23 mouse cellular contexts compared by ENCODE assay signal in genomic region chr14:59691402-59691801, GRCm38 (mm10).
DNase-seq lines count a peak whose midpoint lies in the region; ATAC-seq and TF ChIP-seq lines count a peak whose summit lies in the region.
"Had no signal": no experiment of that assay in that cellular context is flagged by ENCODE, and none has a peak within 500 bp of the region (broad histone marks: within the 10 kb centered on the region; RNA-seq: fewer than 3 reads in every experiment).

No protein-coding gene starts in this region.

- H3K4me3 ChIP-seq in kidney, adult 2 months (ENCODE audit: insufficient read depth, low read depth, low read length): peak overlapping the region; percentile 36; the same call in 1 of the 2 replicates
- H3K4me3 ChIP-seq in kidney, embryonic 14.5 days (ENCODE audit: low read length): no peak overlapping the region
- H3K4me3 ChIP-seq in bone marrow, adult 2 months (replicated peaks; ENCODE audit: control insufficient read depth, low read depth, low read length): no peak overlapping the region
- H3K4me3 ChIP-seq in left cerebral cortex, adult 2 months: no peak overlapping the region
- H3K4me3 ChIP-seq: embryonic facial prominence, embryonic 13.5 days; erythroblast, embryonic 14.5 days; forebrain, embryonic 12.5 days; gastrocnemius, adult 2 months; heart, embryonic 10.5 days; hindbrain, embryonic 15.5 days; intestine, embryonic 15.5 days; neural tube, embryonic 12.5 days; stomach, embryonic 15.5 days had no signal

- H3K4me1 ChIP-seq in kidney, adult 2 months (ENCODE audit: control insufficient read depth, insufficient read depth, low read length): no peaks in the 10 kb centered on the region
- H3K4me1 ChIP-seq in kidney, embryonic 14.5 days (ENCODE audit: control insufficient read depth, insufficient read depth, low read length): peaks cover 6% of the 10 kb centered on the region; the same call in 1 of the 2 replicates
- peaks cover 5% of the 10 kb centered on the region; the same call in 1 of the 2 replicates for H3K4me1 ChIP-seq in bone marrow, adult 2 months (ENCODE audit: control insufficient read depth, insufficient read depth, low read length)
- H3K4me1 ChIP-seq: forebrain, embryonic 12.5 days; hindbrain, embryonic 15.5 days; intestine, embryonic 15.5 days; neural tube, embryonic 12.5 days; stomach, embryonic 15.5 days had no signal

- H3K9ac ChIP-seq in kidney, embryonic 14.5 days (ENCODE audit: low read depth, low read length): no peak overlapping the region
- H3K9ac ChIP-seq: embryonic facial prominence, embryonic 13.5 days; forebrain, embryonic 12.5 days; hindbrain, embryonic 15.5 days; intestine, embryonic 15.5 days; neural tube, embryonic 12.5 days; stomach, embryonic 15.5 days had no signal

- peak; percentile 59 for DNase-seq in kidney, adult 2 months
- DNase-seq in kidney, adult 8-10 months: peak; percentile 17 to 20
- DNase-seq in kidney, postnatal 4 days: peak; percentile 19 to 20
- DNase-seq in cerebellum, adult 18-20 months: no peak
- no peak for DNase-seq in left cerebral cortex, adult 2 months (ENCODE audit: extremely low spot score in 1 of 2, low spot score in 2 of 2)
- DNase-seq: adrenal gland, postnatal 10 days; cerebellum, adult 9-11 months; gastrocnemius, adult 2 months; lung, adult 18-20 months; midbrain, embryonic 14.5 days; retina, postnatal 1 day had no signal

- peak overlapping the region; percentile 58 for H3K27ac ChIP-seq in kidney, adult 2 months (ENCODE audit: insufficient read depth, low read depth, low read length)
- no peak overlapping the region for H3K27ac ChIP-seq in kidney, embryonic 14.5 days (ENCODE audit: low read depth, low read length)
- H3K27ac ChIP-seq in bone marrow, adult 2 months (ENCODE audit: control insufficient read depth, insufficient read depth, low read depth, low read length, poor library complexity): peak overlapping the region; percentile 22
- H3K27ac ChIP-seq in left cerebral cortex, adult 2 months: no peak overlapping the region
- H3K27ac ChIP-seq: forebrain, embryonic 12.5 days; gastrocnemius, adult 2 months; heart, embryonic 10.5 days; hindbrain, embryonic 15.5 days; intestine, embryonic 15.5 days; neural tube, embryonic 12.5 days; stomach, embryonic 15.5 days had no signal

- intact Hi-C loops in left cerebral cortex, adult 2 months (cut with DNase I): no loop called here

- WGBS in kidney, adult 2 months: 46% methylated on average over 13 of the region's 13 CpGs
- 41% methylated on average over 13 of the region's 13 CpGs for WGBS in kidney, embryonic 14.5 days
- WGBS in bone marrow, adult 2 months: 82% methylated on average over 13 of the region's 13 CpGs

- no peaks in the 10 kb centered on the region for H3K36me3 ChIP-seq in kidney, adult 2 months (ENCODE audit: control insufficient read depth, insufficient read depth, low read length)
- H3K36me3 ChIP-seq in kidney, embryonic 14.5 days (ENCODE audit: control insufficient read depth, insufficient read depth, low read length): no peaks in the 10 kb centered on the region
- H3K36me3 ChIP-seq: embryonic facial prominence, embryonic 13.5 days; forebrain, embryonic 12.5 days; heart, embryonic 10.5 days; hindbrain, embryonic 15.5 days; intestine, embryonic 15.5 days; neural tube, embryonic 12.5 days; stomach, embryonic 15.5 days had no signal

- TF ChIP-seq CTCF in kidney, adult 2 months (conservative IDR thresholded peaks at IDR 0.05; ENCODE audit: insufficient read depth, insufficient read length, low read depth, low read length): no peak
- TF ChIP-seq CTCF in bone marrow, adult 2 months (IDR thresholded peaks at IDR 0.05; ENCODE audit: control insufficient read depth, insufficient read depth, low read length): no peak
- no peak for TF ChIP-seq CTCF in left cerebral cortex, adult 2 months (IDR thresholded peaks at IDR 0.05)

- ATAC-seq in kidney, embryonic 14.5 days (ENCODE audit: low FRiP score, low TSS enrichment): no peak
- ATAC-seq: activated CD4-positive, CD25-positive, alpha-beta regulatory T cell, adult 4 months; intestine, embryonic 15.5 days had no signal

- no peak for TF ChIP-seq POLR2A in kidney, adult 2 months (IDR thresholded peaks at IDR 0.05; ENCODE audit: low read depth, low read length)
- no peak for TF ChIP-seq POLR2A in bone marrow, adult 2 months (IDR thresholded peaks at IDR 0.05; ENCODE audit: borderline replicate concordance, control insufficient read depth, low read depth, low read length)

- H3K9me3 ChIP-seq in kidney, embryonic 14.5 days (ENCODE audit: control insufficient read depth, low read length): no peaks in the 10 kb centered on the region
- H3K9me3 ChIP-seq: embryonic facial prominence, embryonic 13.5 days; forebrain, embryonic 12.5 days; heart, embryonic 10.5 days; hindbrain, embryonic 15.5 days; intestine, embryonic 15.5 days; neural tube, embryonic 12.5 days; stomach, embryonic 15.5 days had no signal

- no peaks in the 10 kb centered on the region for H3K27me3 ChIP-seq in kidney, adult 2 months (replicated peaks; ENCODE audit: control insufficient read depth, insufficient read depth, low read length)
- no peaks in the 10 kb centered on the region for H3K27me3 ChIP-seq in kidney, embryonic 14.5 days (ENCODE audit: control insufficient read depth, insufficient read depth, low read length)
- H3K27me3 ChIP-seq: embryonic facial prominence, embryonic 13.5 days; forebrain, embryonic 12.5 days; hindbrain, embryonic 15.5 days; intestine, embryonic 15.5 days; stomach, embryonic 15.5 days had no signal

- no peak overlapping the region for H3K4me2 ChIP-seq in kidney, embryonic 14.5 days (replicated peaks; ENCODE audit: low read depth, low read length)
- H3K4me2 ChIP-seq: embryonic facial prominence, embryonic 13.5 days; forebrain, embryonic 12.5 days; hindbrain, embryonic 15.5 days; intestine, embryonic 15.5 days; liver, embryonic 11.5 days; neural tube, embryonic 12.5 days; stomach, embryonic 15.5 days had no signal

Comparison
In these comparisons a context has a peak if more than half of its experiments do, and no peak if none do; other contexts are left out.
1. H3K27ac ChIP-seq: peak in kidney, adult 2 months (single experiment) and bone marrow, adult 2 months (single experiment); none in kidney, embryonic 14.5 days (single experiment) and left cerebral cortex, adult 2 months (single experiment).
2. DNase-seq: peak in kidney, adult 2 months (single experiment), kidney, adult 8-10 months (2 of 2) and kidney, postnatal 4 days (2 of 2); none in cerebellum, adult 18-20 months (0 of 2) and left cerebral cortex, adult 2 months (0 of 2).